Mouse (Mus musculus) lung, postnatal 0 days (tissue): Measurements from ENCODE around the gene Stx8. TPM values are rescaled to one million over a fixed set of nuclear protein-coding genes. Genes with fewer than 3 reads are reported as not detected.

ENCODE experiments used
- ATAC-seq: fragments of 200-750 bp; cut with Nextera tagmentation; 2 replicates; pipeline ENCODE4 v1.8.0; 2017; ENCODE audit warnings: moderate library complexity
- DNase-seq: peaks from one replicate; pipeline ENCODE4 v3.0.0-alpha.2; 2016; ENCODE audit warnings: low spot score
- H3K27ac ChIP-seq: fragments of 300-500 bp; sonication (generic); 2 replicates; pipeline ENCODE4 v1.5.1; 2014; ENCODE audit warnings: antibody characterized with exemption, mild to moderate bottlenecking, low read length, mixed read lengths
- H3K27me3 ChIP-seq: fragments of 300-500 bp; sonication (generic); replicated peaks from 2 replicates; pipeline ENCODE4 v1.6.1; 2014; ENCODE audit warnings: low read length, mixed read lengths; ENCODE audit not compliant: insufficient read depth
- H3K36me3 ChIP-seq: fragments of 300-500 bp; sonication (generic); 2 replicates; pipeline ENCODE4 v1.6.1; 2014; ENCODE audit warnings: low read length, mixed read lengths; ENCODE audit not compliant: insufficient read depth
- H3K4me1 ChIP-seq: fragments of 300-500 bp; sonication (generic); 2 replicates; pipeline ENCODE4 v1.6.1; 2014; ENCODE audit warnings: antibody characterized with exemption, low read depth, low read length, mixed read lengths; ENCODE audit not compliant: insufficient read depth
- H3K4me2 ChIP-seq: fragments of 300-500 bp; sonication (generic); replicated peaks from 2 replicates; pipeline ENCODE4 v1.6.1; 2014; ENCODE audit warnings: low read depth, mild to moderate bottlenecking, low read length, moderate library complexity, mixed read lengths
- H3K4me3 ChIP-seq: fragments of 300-500 bp; sonication (generic); 2 replicates; pipeline ENCODE4 v1.5.1; 2014; ENCODE audit warnings: low read depth, low read length
- H3K9ac ChIP-seq: fragments of 300-500 bp; sonication (generic); replicated peaks from 2 replicates; pipeline ENCODE4 v1.6.1; 2014; ENCODE audit warnings: low read depth, mild to moderate bottlenecking
- H3K9me3 ChIP-seq: fragments of 300-500 bp; sonication (generic); 2 replicates; pipeline ENCODE4 v1.6.1; 2016; ENCODE audit warnings: low read length, mixed read lengths
- CTCF ChIP-seq: IDR thresholded peaks from 2 replicates; pipeline ENCODE4 v1.5.1; 2016; ENCODE audit warnings: antibody characterized with exemption, mild to moderate bottlenecking
- EP300 ChIP-seq: IDR thresholded peaks from 2 replicates; pipeline ENCODE4 v1.6.1; 2016; ENCODE audit warnings: antibody characterized with exemption, mild to moderate bottlenecking, control low read depth
- WGBS: fragments of 180-500 bp; shearing (Covaris S2); extraction: QIAGEN DNeasy Blood & Tissue Kit; methylation state at CpG from one replicate; pipeline ENCODE4 v1.1.7; 2014; 5-methylcytosine and 5-hydroxymethylcytosine counted together
- polyA plus RNA-seq: library from polyadenylated mRNA; unstranded; fragments of >200 nt; fragmentation: Nextera tagmentation; extraction: Ambion mirVana; gene quantifications from 2 replicates; pipeline ENCODE4 v1.2.1, GENCODE M21; 2015

Gene Stx8
- polyA plus RNA-seq, 1 experiment from 2014 or later = 72.5 TPM

GRCm38 (mm10) chr11:68029079-68029478, 63.1 kb downstream of the Stx8 start:
- H3K9ac ChIP-seq = no peak overlapping the region
- no peaks in the 10 kb centered on the region for H3K9me3 ChIP-seq
- no peak overlapping the region for H3K4me2 ChIP-seq
- no peaks in the 10 kb centered on the region for H3K4me1 ChIP-seq
- 57% methylated on average over 4 of the region's 4 CpGs for WGBS
- H3K4me3 ChIP-seq = no peak overlapping the region
- ATAC-seq = no peak
- no peak overlapping the region for H3K27ac ChIP-seq
- no peaks in the 10 kb centered on the region for H3K36me3 ChIP-seq
- TF ChIP-seq EP300 (no peak), CTCF (no peak)
- H3K27me3 ChIP-seq = no peaks in the 10 kb centered on the region
- DNase-seq = no peak

GRCm38 (mm10) chr11:68029871-68030270, 63.9 kb downstream of the Stx8 start:
- no peaks in the 10 kb centered on the region for H3K27me3 ChIP-seq
- H3K36me3 ChIP-seq = no peaks in the 10 kb centered on the region
- H3K4me3 ChIP-seq = no peak overlapping the region
- 46% methylated on average over 3 of the region's 3 CpGs for WGBS
- H3K27ac ChIP-seq = no peak overlapping the region
- H3K4me2 ChIP-seq = no peak overlapping the region
- no peaks in the 10 kb centered on the region for H3K4me1 ChIP-seq
- ATAC-seq (peak; percentile 22; the same call in 1 of the 2 replicates), DNase-seq (peak; percentile 56)
- H3K9ac ChIP-seq = no peak overlapping the region
- no peak for TF ChIP-seq CTCF
- TF ChIP-seq EP300 = no peak
- H3K9me3 ChIP-seq = no peaks in the 10 kb centered on the region

- WGBS = 100% methylated on average over 1 of the region's 1 CpGs
- Histone ChIP-seq H3K36me3 (no peaks in the 10 kb centered on the region), H3K4me1 (no peaks in the 10 kb centered on the region; the same call in 1 of the 2 replicates), H3K9me3 (no peaks in the 10 kb centered on the region), H3K4me3 (no peak overlapping the region), H3K27me3 (no peaks in the 10 kb centered on the region), H3K27ac (no peak overlapping the region), H3K9ac (no peak overlapping the region), H3K4me2 (no peak overlapping the region)
- DNase-seq = no peak
- TF ChIP-seq CTCF (no peak), EP300 (no peak)
- ATAC-seq = peak; percentile 62
These were observed 64.8 kb downstream of the Stx8 start for GRCm38 (mm10) chr11:68030771-68031170.

GRCm38 (mm10) chr11:68032448-68032847, 66.5 kb downstream of the Stx8 start:
- DNase-seq = peak; percentile 37
- Histone ChIP-seq H3K4me3 (no peak overlapping the region), H3K4me1 (no peaks in the 10 kb centered on the region; the same call in 1 of the 2 replicates), H3K4me2 (no peak overlapping the region), H3K27ac (no peak overlapping the region), H3K36me3 (no peaks in the 10 kb centered on the region), H3K27me3 (no peaks in the 10 kb centered on the region), H3K9ac (no peak overlapping the region), H3K9me3 (no peaks in the 10 kb centered on the region)
- WGBS = 82% methylated on average over 2 of the region's 2 CpGs
- no peak for TF ChIP-seq EP300
- TF ChIP-seq CTCF = no peak
- ATAC-seq = no peak

GRCm38 (mm10) chr11:68033331-68033926, 67.4 kb downstream of the Stx8 start:
- WGBS = 81% methylated on average over 11 of the region's 11 CpGs
- no peaks in the 10 kb centered on the region for H3K9me3 ChIP-seq
- no peak overlapping the region for H3K9ac ChIP-seq
- no peak overlapping the region for H3K4me2 ChIP-seq
- no peaks in the 10 kb centered on the region; the same call in 1 of the 2 replicates for H3K4me1 ChIP-seq
- DNase-seq = no peak
- H3K36me3 ChIP-seq = no peaks in the 10 kb centered on the region
- no peak for ATAC-seq
- no peak for TF ChIP-seq CTCF
- TF ChIP-seq EP300 = no peak
- H3K4me3 ChIP-seq = no peak overlapping the region
- no peak overlapping the region for H3K27ac ChIP-seq
- no peaks in the 10 kb centered on the region for H3K27me3 ChIP-seq

- H3K4me3 ChIP-seq = no peak overlapping the region
- no peak overlapping the region for H3K4me2 ChIP-seq
- ATAC-seq (0 out of 2 replicates have a peak, but pooled peaks have one; percentile 8), DNase-seq (peak; percentile 52)
- 36% methylated on average over 5 of the region's 5 CpGs for WGBS
- H3K9me3 ChIP-seq = no peaks in the 10 kb centered on the region
- no peak for TF ChIP-seq CTCF
- TF ChIP-seq EP300 = peak; percentile 76
- no peak overlapping the region for H3K9ac ChIP-seq
- 0 out of 2 replicates have a peak overlapping the region, but pooled peaks have one; percentile 14 for H3K27ac ChIP-seq
- H3K27me3 ChIP-seq = no peaks in the 10 kb centered on the region
- no peaks in the 10 kb centered on the region for H3K36me3 ChIP-seq
- H3K4me1 ChIP-seq = no peaks in the 10 kb centered on the region; the same call in 1 of the 2 replicates
These were observed 68.4 kb downstream of the Stx8 start for GRCm38 (mm10) chr11:68034422-68034821.
